Mouse (Mus musculus): Measurements from ENCODE around the gene Rps7. TPM values are rescaled to one million over a fixed set of nuclear protein-coding genes. Genes with fewer than 3 reads are reported as not detected.

The Rps7 gene
- polyA plus RNA-seq, 1 experiment from 2014 or later, result 790 TPM

DNA sequence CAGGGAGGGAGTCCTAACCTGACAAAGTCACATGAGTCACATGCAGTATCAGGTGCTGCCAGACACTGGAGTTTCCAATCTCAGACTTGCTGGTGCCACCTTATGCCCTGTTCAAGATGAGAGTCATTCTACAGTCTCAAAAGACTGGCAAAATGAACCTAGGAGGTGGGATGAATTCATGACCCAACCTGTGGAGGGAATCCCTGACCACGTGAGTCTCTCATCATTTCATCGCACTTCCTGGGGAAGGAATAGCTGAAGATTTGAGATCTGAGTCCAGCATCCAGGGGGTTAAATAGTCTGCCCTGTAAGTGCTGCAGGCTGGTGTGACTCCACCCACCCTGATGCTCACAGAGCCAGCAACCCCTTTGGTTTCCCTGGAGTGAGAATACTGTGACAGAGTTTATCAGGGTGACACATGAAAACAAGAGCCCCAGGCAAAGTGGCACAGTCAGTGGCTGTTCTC is 37.2 kb downstream of the Rps7 start:
- ATAC-seq (peak; percentile 38; the same call in 1 of the 2 replicates), DNase-seq (ENCODE audit: low spot score) (peak; percentile 53)
- H3K4me2 ChIP-seq (ENCODE audit: low read length), result no peak overlapping the region
- H3K9me3 ChIP-seq (replicated peaks; ENCODE audit: control insufficient read depth, low read length), result no peaks in the 10 kb centered on the region
- no peak overlapping the region for H3K4me3 ChIP-seq (ENCODE audit: low read depth, low read length)
- no peak overlapping the region for H3K9ac ChIP-seq (ENCODE audit: low read length)
- H3K27me3 ChIP-seq (replicated peaks; ENCODE audit: control insufficient read depth, insufficient read depth, low read length), result no peaks in the 10 kb centered on the region
- H3K4me1 ChIP-seq (ENCODE audit: control insufficient read depth, insufficient read depth, low read length), result peaks cover 5% of the 10 kb centered on the region
- no peaks in the 10 kb centered on the region for H3K36me3 ChIP-seq (ENCODE audit: control insufficient read depth, insufficient read depth, low read length)
- WGBS, result 55% methylated on average over 2 of the region's 2 CpGs
- no peak overlapping the region for H3K27ac ChIP-seq (ENCODE audit: low read depth, low read length)

DNA sequence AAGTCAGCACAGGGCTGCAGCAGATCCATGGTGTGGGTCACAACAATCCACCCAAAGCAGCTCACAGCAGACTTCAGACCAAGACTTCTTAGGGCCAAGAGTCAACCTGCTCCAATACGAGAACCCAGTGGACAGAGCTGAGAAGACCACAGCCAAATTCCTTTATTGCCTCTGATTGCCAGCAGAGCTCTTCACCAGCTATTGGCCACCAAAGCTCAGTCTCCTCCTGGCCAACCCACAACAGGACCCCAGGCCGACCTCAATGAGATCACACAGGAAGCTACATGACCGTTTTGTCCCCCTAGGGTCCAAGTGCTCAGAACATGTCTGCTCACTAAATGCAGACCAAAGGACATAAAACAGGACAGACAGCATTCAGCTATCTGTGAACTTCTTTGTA is 37.6 kb downstream of the Rps7 start:
- Histone ChIP-seq H3K36me3 (ENCODE audit: control insufficient read depth, insufficient read depth, low read length) (no peaks in the 10 kb centered on the region), H3K4me2 (ENCODE audit: low read length) (no peak overlapping the region), H3K4me3 (ENCODE audit: low read depth, low read length) (no peak overlapping the region), H3K9me3 (replicated peaks; ENCODE audit: control insufficient read depth, low read length) (no peaks in the 10 kb centered on the region), H3K4me1 (ENCODE audit: control insufficient read depth, insufficient read depth, low read length) (peaks cover 5% of the 10 kb centered on the region), H3K27me3 (replicated peaks; ENCODE audit: control insufficient read depth, insufficient read depth, low read length) (no peaks in the 10 kb centered on the region), H3K9ac (ENCODE audit: low read length) (no peak overlapping the region), H3K27ac (ENCODE audit: low read depth, low read length) (no peak overlapping the region)
- DNase-seq (ENCODE audit: low spot score) (no peak), ATAC-seq (no peak)
- 83% methylated on average over 3 of the region's 3 CpGs for WGBS

DNA sequence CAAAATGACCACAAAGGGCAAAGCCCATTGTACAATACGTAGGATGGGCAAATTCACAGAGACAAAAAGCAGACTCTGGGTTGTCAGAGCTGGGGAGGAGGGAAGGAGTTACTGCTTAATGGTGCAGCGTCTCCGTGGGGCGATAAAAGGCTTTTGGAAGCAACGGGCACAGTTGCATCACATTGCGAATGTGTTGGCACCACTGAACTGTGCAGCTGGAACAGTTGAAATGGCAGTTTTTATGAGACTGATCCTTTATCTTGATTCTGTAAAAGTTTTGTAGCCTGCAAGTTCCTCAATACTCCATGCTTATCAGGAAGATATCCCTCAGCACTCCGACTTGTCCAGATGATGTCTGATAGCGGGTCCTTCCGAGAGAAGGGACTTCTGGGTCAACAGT is 38.1 kb downstream of the Rps7 start:
- H3K27ac ChIP-seq (ENCODE audit: low read depth, low read length), result no peak overlapping the region
- no peak overlapping the region for H3K9ac ChIP-seq (ENCODE audit: low read length)
- no peak overlapping the region for H3K4me2 ChIP-seq (ENCODE audit: low read length)
- no peak for ATAC-seq
- no peak overlapping the region for H3K4me3 ChIP-seq (ENCODE audit: low read depth, low read length)
- 81% methylated on average over 9 of the region's 9 CpGs for WGBS
- no peaks in the 10 kb centered on the region for H3K9me3 ChIP-seq (replicated peaks; ENCODE audit: control insufficient read depth, low read length)
- peaks cover 5% of the 10 kb centered on the region for H3K4me1 ChIP-seq (ENCODE audit: control insufficient read depth, insufficient read depth, low read length)
- no peak for DNase-seq (ENCODE audit: low spot score)
- H3K27me3 ChIP-seq (replicated peaks; ENCODE audit: control insufficient read depth, insufficient read depth, low read length), result no peaks in the 10 kb centered on the region
- H3K36me3 ChIP-seq (ENCODE audit: control insufficient read depth, insufficient read depth, low read length), result no peaks in the 10 kb centered on the region

DNA sequence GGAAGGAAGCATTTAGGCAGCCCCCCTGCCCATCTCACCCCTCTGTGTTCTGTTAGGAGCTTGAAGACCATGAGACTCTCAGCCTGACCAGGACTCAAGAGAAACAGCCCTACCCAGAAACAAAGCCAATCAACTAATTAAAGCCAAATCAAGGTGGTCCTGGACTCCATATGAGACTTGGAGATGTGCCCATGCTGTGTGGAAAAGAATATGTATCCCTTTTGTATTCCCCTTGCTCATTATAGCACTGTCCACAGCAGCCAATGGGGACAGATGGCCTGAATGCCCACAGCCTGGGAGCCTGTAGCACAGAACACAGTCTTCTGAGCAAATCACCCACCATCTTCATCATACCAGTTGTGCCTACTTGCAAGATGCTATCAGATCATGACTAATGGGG is 38.9 kb downstream of the Rps7 start:
- Histone ChIP-seq H3K36me3 (ENCODE audit: control insufficient read depth, insufficient read depth, low read length) (no peaks in the 10 kb centered on the region), H3K27ac (ENCODE audit: low read depth, low read length) (no peak overlapping the region), H3K9me3 (replicated peaks; ENCODE audit: control insufficient read depth, low read length) (no peaks in the 10 kb centered on the region), H3K4me2 (ENCODE audit: low read length) (no peak overlapping the region), H3K27me3 (replicated peaks; ENCODE audit: control insufficient read depth, insufficient read depth, low read length) (no peaks in the 10 kb centered on the region), H3K4me1 (ENCODE audit: control insufficient read depth, insufficient read depth, low read length) (no peaks in the 10 kb centered on the region), H3K9ac (ENCODE audit: low read length) (no peak overlapping the region), H3K4me3 (ENCODE audit: low read depth, low read length) (no peak overlapping the region)
- ATAC-seq (no peak), DNase-seq (ENCODE audit: low spot score) (no peak)

- ATAC-seq (no peak), DNase-seq (ENCODE audit: low spot score) (no peak)
- Histone ChIP-seq H3K27ac (ENCODE audit: low read depth, low read length) (no peak overlapping the region), H3K9ac (ENCODE audit: low read length) (no peak overlapping the region), H3K36me3 (ENCODE audit: control insufficient read depth, insufficient read depth, low read length) (no peaks in the 10 kb centered on the region), H3K9me3 (replicated peaks; ENCODE audit: control insufficient read depth, low read length) (no peaks in the 10 kb centered on the region), H3K4me2 (ENCODE audit: low read length) (no peak overlapping the region; the same call in 1 of the 2 replicates), H3K27me3 (replicated peaks; ENCODE audit: control insufficient read depth, insufficient read depth, low read length) (no peaks in the 10 kb centered on the region; the same call in 1 of the 2 replicates), H3K4me3 (ENCODE audit: low read depth, low read length) (no peak overlapping the region), H3K4me1 (ENCODE audit: control insufficient read depth, insufficient read depth, low read length) (peaks cover 5% of the 10 kb centered on the region)
- 55% methylated on average over 13 of the region's 13 CpGs for WGBS
These were observed 45.3 kb downstream of the Rps7 start for GRCm38 (mm10) chr12:28590428-28590827.

- WGBS, result 9% methylated on average over 24 of the region's 24 CpGs
- no peaks in the 10 kb centered on the region; the same call in 1 of the 2 replicates for H3K27me3 ChIP-seq (replicated peaks; ENCODE audit: control insufficient read depth, insufficient read depth, low read length)
- peak overlapping the region; percentile 39 for H3K4me3 ChIP-seq (ENCODE audit: low read depth, low read length)
- peak overlapping the region; percentile 69 for H3K4me2 ChIP-seq (ENCODE audit: low read length)
- H3K36me3 ChIP-seq (ENCODE audit: control insufficient read depth, insufficient read depth, low read length), result no peaks in the 10 kb centered on the region
- H3K27ac ChIP-seq (ENCODE audit: low read depth, low read length), result peak overlapping the region; percentile 46; the same call in 1 of the 2 replicates
- no peaks in the 10 kb centered on the region for H3K9me3 ChIP-seq (replicated peaks; ENCODE audit: control insufficient read depth, low read length)
- peak; percentile 92 for ATAC-seq
- H3K4me1 ChIP-seq (ENCODE audit: control insufficient read depth, insufficient read depth, low read length), result peaks cover 5% of the 10 kb centered on the region
- peak; percentile 93 for DNase-seq (ENCODE audit: low spot score)
- peak overlapping the region; percentile 67 for H3K9ac ChIP-seq (ENCODE audit: low read length)
These were observed 46.5 kb downstream of the Rps7 start for GRCm38 (mm10) chr12:28589090-28589868.

GRCm38 (mm10) chr12:28587949-28588348 is 47.8 kb downstream of the Rps7 start:
- no peak overlapping the region; the same call in 1 of the 2 replicates for H3K27ac ChIP-seq (ENCODE audit: low read depth, low read length)
- no peak overlapping the region for H3K4me2 ChIP-seq (ENCODE audit: low read length)
- H3K9ac ChIP-seq (ENCODE audit: low read length), result no peak overlapping the region
- DNase-seq (ENCODE audit: low spot score) (peak; percentile 76), ATAC-seq (peak; percentile 43; the same call in 1 of the 2 replicates)
- no peaks in the 10 kb centered on the region; the same call in 1 of the 2 replicates for H3K27me3 ChIP-seq (replicated peaks; ENCODE audit: control insufficient read depth, insufficient read depth, low read length)
- H3K36me3 ChIP-seq (ENCODE audit: control insufficient read depth, insufficient read depth, low read length), result no peaks in the 10 kb centered on the region
- peaks cover 5% of the 10 kb centered on the region for H3K4me1 ChIP-seq (ENCODE audit: control insufficient read depth, insufficient read depth, low read length)
- WGBS, result 63% methylated on average over 6 of the region's 6 CpGs
- no peaks in the 10 kb centered on the region for H3K9me3 ChIP-seq (replicated peaks; ENCODE audit: control insufficient read depth, low read length)
- no peak overlapping the region for H3K4me3 ChIP-seq (ENCODE audit: low read depth, low read length)

DNA sequence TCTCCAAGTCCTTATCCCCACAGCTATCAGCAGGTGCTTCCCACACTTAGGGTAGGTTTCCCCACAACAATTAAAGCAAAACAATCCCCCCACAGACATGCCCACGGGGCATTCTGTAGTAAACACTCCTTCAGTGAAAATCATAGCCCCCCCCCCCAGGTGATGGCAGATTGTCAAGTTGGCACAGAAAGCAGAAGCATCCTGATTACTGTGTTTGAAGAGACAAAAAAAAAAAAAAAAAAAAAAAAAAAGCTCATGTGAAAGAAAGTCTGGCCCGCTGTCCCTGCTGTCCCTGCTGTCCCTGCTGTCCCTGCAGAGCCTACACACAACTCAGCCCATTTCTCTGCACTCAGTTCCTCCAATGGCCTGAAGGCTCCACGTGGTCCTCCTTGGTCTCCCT is 51.7 kb downstream of the Rps7 start:
- Histone ChIP-seq H3K27me3 (replicated peaks; ENCODE audit: control insufficient read depth, insufficient read depth, low read length) (no peaks in the 10 kb centered on the region; the same call in 1 of the 2 replicates), H3K27ac (ENCODE audit: low read depth, low read length) (no peak overlapping the region), H3K4me2 (ENCODE audit: low read length) (no peak overlapping the region), H3K4me3 (ENCODE audit: low read depth, low read length) (no peak overlapping the region), H3K9ac (ENCODE audit: low read length) (no peak overlapping the region), H3K9me3 (replicated peaks; ENCODE audit: control insufficient read depth, low read length) (no peaks in the 10 kb centered on the region), H3K4me1 (ENCODE audit: control insufficient read depth, insufficient read depth, low read length) (peaks cover 5% of the 10 kb centered on the region), H3K36me3 (ENCODE audit: control insufficient read depth, insufficient read depth, low read length) (no peaks in the 10 kb centered on the region)
- DNase-seq (ENCODE audit: low spot score), result no peak
- WGBS, result 51% methylated on average over 3 of the region's 3 CpGs
- ATAC-seq, result no peak

DNA sequence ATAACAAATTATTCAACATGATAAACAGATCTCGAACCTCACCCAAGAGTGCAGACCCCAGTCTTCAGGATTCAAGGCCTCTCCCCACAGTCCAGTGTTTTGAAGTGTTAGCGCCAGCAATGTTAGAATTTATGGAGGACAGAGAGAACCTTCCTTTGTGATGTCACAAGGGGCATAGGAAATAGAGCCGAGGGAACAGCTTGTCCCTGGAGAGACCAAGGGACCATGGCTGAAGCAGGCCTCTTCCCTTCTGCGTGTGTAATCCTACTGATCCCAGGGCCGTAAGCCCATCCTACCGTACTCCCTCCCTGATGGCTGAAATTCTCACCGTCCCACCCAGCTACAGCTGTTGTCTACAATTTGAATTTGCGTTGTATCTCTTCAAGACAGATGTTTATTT is 53.3 kb downstream of the Rps7 start, which contains the start of gene Allc:
Gene Allc (minus strand): TSS at position 101 of the 400 bp plus-strand sequence.
- H3K9ac ChIP-seq (ENCODE audit: low read length), result no peak within 1 kb of the TSS
- H3K27ac ChIP-seq (ENCODE audit: low read depth, low read length), result no peak within 1 kb of the TSS
- H3K4me1 ChIP-seq (ENCODE audit: control insufficient read depth, insufficient read depth, low read length), result no peaks in the 10 kb centered on the region
- no peaks in the 10 kb centered on the region for H3K9me3 ChIP-seq (replicated peaks; ENCODE audit: control insufficient read depth, low read length)
- H3K4me2 ChIP-seq (ENCODE audit: low read length), result no peak within 1 kb of the TSS
- H3K36me3 ChIP-seq (ENCODE audit: control insufficient read depth, insufficient read depth, low read length), result no peaks in the 10 kb centered on the region
- no peak for ATAC-seq
- H3K27me3 ChIP-seq (replicated peaks; ENCODE audit: control insufficient read depth, insufficient read depth, low read length), result no peaks in the 10 kb centered on the region
- DNase-seq (ENCODE audit: low spot score), result no peak
- H3K4me3 ChIP-seq (ENCODE audit: low read depth, low read length), result no peak within 1 kb of the TSS
- WGBS, result 90% methylated on average over 8 of the region's 8 CpGs

Measured in forebrain, embryonic 14.5 days (tissue).